Mouse (Mus musculus): ENCODE results near the gene Dnajc10. TPM values are rescaled to one million over a fixed set of nuclear protein-coding genes. Genes with fewer than 3 reads are reported as not detected.

Dnajc10 gene
- polyA plus RNA-seq, 1 experiment from 2014 or later = 64.9 TPM

GRCm38 (mm10) chr2:80307701-80308100 lies 7.6 kb upstream of the Dnajc10 start:
- no peak for ATAC-seq
- Histone ChIP-seq H3K4me3 (replicated peaks) (no peak overlapping the region), H3K9ac (no peak overlapping the region), H3K4me2 (replicated peaks) (no peak overlapping the region), H3K9me3 (no peaks in the 10 kb centered on the region), H3K4me1 (replicated peaks) (no peaks in the 10 kb centered on the region), H3K36me3 (no peaks in the 10 kb centered on the region), H3K27me3 (replicated peaks) (0 out of 2 replicates have a peak, but pooled peaks cover 2% of the 10 kb centered on the region), H3K27ac (no peak overlapping the region)
- 95% methylated on average over 3 of the region's 3 CpGs for WGBS

- Histone ChIP-seq H3K9me3 (no peaks in the 10 kb centered on the region), H3K27ac (no peak overlapping the region), H3K4me1 (replicated peaks) (no peaks in the 10 kb centered on the region), H3K36me3 (no peaks in the 10 kb centered on the region), H3K4me2 (replicated peaks) (no peak overlapping the region), H3K27me3 (replicated peaks) (0 out of 2 replicates have a peak, but pooled peaks cover 2% of the 10 kb centered on the region), H3K9ac (no peak overlapping the region), H3K4me3 (replicated peaks) (no peak overlapping the region)
- no peak for ATAC-seq
- WGBS = 78% methylated on average over 4 of the region's 4 CpGs
Measured at GRCm38 (mm10) chr2:80309775-80310174, 5.5 kb upstream of the Dnajc10 start.

- no peaks in the 10 kb centered on the region for H3K4me1 ChIP-seq (replicated peaks)
- WGBS = 46% methylated on average over 4 of the region's 4 CpGs
Measured at GRCm38 (mm10) chr2:80310772-80311171, 4.5 kb upstream of the Dnajc10 start.

DNA sequence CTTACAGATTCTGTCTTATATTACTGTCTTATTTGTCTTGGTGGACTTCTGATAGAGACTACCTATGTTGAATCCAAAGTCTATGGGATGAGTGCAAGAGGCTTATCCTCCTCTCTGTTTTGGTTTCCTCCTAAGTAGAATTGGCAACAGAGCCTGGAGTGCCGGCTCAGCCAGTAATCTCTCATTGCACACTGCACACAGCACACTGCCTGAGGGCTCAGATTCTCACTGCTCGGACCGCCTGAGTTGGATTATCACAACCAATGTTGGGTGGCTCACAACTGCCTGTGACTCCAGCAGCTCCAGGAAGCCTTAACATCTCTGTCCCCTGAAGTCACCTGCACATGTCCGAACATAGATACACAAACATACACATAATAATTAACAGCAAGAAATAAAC lies 3.9 kb upstream of the Dnajc10 start:
- Histone ChIP-seq H3K27ac (no peak overlapping the region), H3K4me1 (replicated peaks) (no peaks in the 10 kb centered on the region), H3K9ac (no peak overlapping the region), H3K27me3 (replicated peaks) (0 out of 2 replicates have a peak, but pooled peaks cover 2% of the 10 kb centered on the region), H3K4me2 (replicated peaks) (no peak overlapping the region), H3K4me3 (replicated peaks) (no peak overlapping the region), H3K9me3 (no peaks in the 10 kb centered on the region), H3K36me3 (no peaks in the 10 kb centered on the region)
- no peak for ATAC-seq
- WGBS = 81% methylated on average over 4 of the region's 4 CpGs

More at GRCm38 (mm10) chr2:80310772-80311171, 4.5 kb upstream of the Dnajc10 start:
- H3K9ac ChIP-seq = no peak overlapping the region
- H3K27ac ChIP-seq = no peak overlapping the region
- ATAC-seq = no peak
- H3K4me3 ChIP-seq (replicated peaks) = no peak overlapping the region
- no peaks in the 10 kb centered on the region for H3K9me3 ChIP-seq
- H3K27me3 ChIP-seq (replicated peaks) = 0 out of 2 replicates have a peak, but pooled peaks cover 2% of the 10 kb centered on the region
- H3K4me2 ChIP-seq (replicated peaks) = no peak overlapping the region
- no peaks in the 10 kb centered on the region for H3K36me3 ChIP-seq

GRCm38 (mm10) chr2:80314201-80314600 lies 1.1 kb upstream of the Dnajc10 start:
- Histone ChIP-seq H3K27me3 (replicated peaks) (0 out of 2 replicates have a peak, but pooled peaks cover 2% of the 10 kb centered on the region), H3K9me3 (no peaks in the 10 kb centered on the region), H3K36me3 (0 out of 2 replicates have a peak, but pooled peaks cover 3% of the 10 kb centered on the region), H3K9ac (no peak overlapping the region), H3K4me1 (replicated peaks) (no peaks in the 10 kb centered on the region), H3K27ac (no peak overlapping the region), H3K4me2 (replicated peaks) (no peak overlapping the region), H3K4me3 (replicated peaks) (no peak overlapping the region)
- WGBS = 45% methylated on average over 1 of the region's 1 CpGs
- ATAC-seq = no peak

DNA sequence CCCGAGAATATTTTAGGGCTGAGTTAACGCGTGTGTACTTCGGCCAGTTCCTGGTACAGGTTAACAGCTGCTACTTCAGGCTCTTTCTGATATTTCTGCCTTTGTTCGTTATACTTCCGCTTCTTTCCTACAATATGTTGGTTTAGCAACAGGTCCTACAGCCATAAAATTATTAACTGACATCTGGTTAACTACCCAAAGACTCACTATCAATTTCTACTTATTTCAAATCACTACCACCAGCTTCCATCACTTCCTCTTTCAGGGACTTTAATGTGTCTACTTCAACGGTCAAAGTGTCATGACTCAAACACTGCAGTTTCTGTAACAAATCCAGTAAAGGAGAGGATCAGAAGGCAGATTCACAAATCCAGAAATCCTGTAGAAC lies 418 bp upstream of the Dnajc10 start:
- H3K27me3 ChIP-seq (replicated peaks) = 0 out of 2 replicates have a peak, but pooled peaks cover 2% of the 10 kb centered on the region
- peak overlapping the region; percentile 96 for H3K27ac ChIP-seq
- 31% methylated on average over 7 of the region's 7 CpGs for WGBS
- peak overlapping the region; percentile 67 for H3K4me2 ChIP-seq (replicated peaks)
- H3K36me3 ChIP-seq = 0 out of 2 replicates have a peak, but pooled peaks cover 3% of the 10 kb centered on the region
- peak overlapping the region; percentile 86 for H3K9ac ChIP-seq
- H3K4me3 ChIP-seq (replicated peaks) = peak overlapping the region; percentile 92
- ATAC-seq = peak; percentile 61
- no peaks in the 10 kb centered on the region for H3K9me3 ChIP-seq
- H3K4me1 ChIP-seq (replicated peaks) = no peaks in the 10 kb centered on the region

DNA sequence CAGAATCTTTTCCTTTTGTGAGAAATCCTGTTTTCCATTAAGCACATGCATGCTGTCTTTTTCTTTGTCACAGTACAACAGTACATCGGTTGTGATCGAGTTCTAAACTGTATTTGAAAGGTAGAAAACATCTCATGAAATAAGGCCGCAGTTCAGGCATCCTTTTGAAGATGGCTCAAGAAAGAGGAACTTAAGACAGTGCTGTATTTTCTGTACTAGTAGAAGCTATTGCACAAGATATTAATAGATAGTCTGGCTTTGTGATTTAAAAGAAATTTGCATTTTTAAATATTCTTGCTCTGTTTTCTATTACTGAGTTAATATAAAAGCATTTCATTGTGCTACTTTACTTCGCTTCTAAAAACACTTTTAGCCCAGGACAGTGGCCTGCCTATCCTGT lies 7.6 kb downstream of the Dnajc10 start:
- no peak for ATAC-seq
- peaks cover 14% of the 10 kb centered on the region for H3K36me3 ChIP-seq

GRCm38 (mm10) chr2:80325779-80326178 lies 10.5 kb downstream of the Dnajc10 start:
- Histone ChIP-seq H3K4me1 (replicated peaks) (no peaks in the 10 kb centered on the region), H3K9me3 (no peaks in the 10 kb centered on the region), H3K27ac (no peak overlapping the region), H3K9ac (no peak overlapping the region), H3K36me3 (peaks cover 19% of the 10 kb centered on the region), H3K4me2 (replicated peaks) (no peak overlapping the region), H3K4me3 (replicated peaks) (no peak overlapping the region), H3K27me3 (replicated peaks) (no peaks in the 10 kb centered on the region)
- 92% methylated on average over 2 of the region's 2 CpGs for WGBS
- no peak for ATAC-seq

More for the DNA sequence above, 7.6 kb downstream of the Dnajc10 start:
- no peak overlapping the region for H3K9ac ChIP-seq
- H3K27ac ChIP-seq = no peak overlapping the region
- H3K27me3 ChIP-seq (replicated peaks) = no peaks in the 10 kb centered on the region
- WGBS = 93% methylated on average over 4 of the region's 4 CpGs
- H3K4me2 ChIP-seq (replicated peaks) = no peak overlapping the region
- H3K4me1 ChIP-seq (replicated peaks) = no peaks in the 10 kb centered on the region
- H3K9me3 ChIP-seq = no peaks in the 10 kb centered on the region
- H3K4me3 ChIP-seq (replicated peaks) = no peak overlapping the region

DNA sequence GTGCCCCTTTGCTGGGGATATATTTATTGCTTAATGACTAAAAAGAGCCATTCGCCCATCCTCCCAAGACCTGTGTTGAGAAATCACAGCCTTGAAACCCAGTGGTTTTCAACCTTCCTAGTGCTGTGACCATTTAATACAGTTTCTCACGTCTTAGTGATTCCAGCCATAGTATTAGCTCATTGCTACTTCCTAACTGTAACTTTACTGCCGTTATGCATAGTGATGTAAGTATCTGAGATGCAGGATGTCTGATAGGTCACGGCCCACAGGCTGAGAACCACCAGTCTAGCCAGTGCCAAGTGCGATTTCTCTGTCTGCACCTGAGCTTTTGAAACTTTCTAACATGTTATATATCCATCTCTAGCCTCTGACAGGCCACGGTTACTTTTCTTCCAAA lies 12.0 kb downstream of the Dnajc10 start:
- peaks cover 19% of the 10 kb centered on the region for H3K36me3 ChIP-seq
- no peak overlapping the region for H3K9ac ChIP-seq
- H3K4me3 ChIP-seq (replicated peaks) = no peak overlapping the region
- H3K9me3 ChIP-seq = no peaks in the 10 kb centered on the region
- ATAC-seq = no peak
- H3K4me1 ChIP-seq (replicated peaks) = no peaks in the 10 kb centered on the region
- H3K4me2 ChIP-seq (replicated peaks) = no peak overlapping the region
- no peak overlapping the region for H3K27ac ChIP-seq
- H3K27me3 ChIP-seq (replicated peaks) = no peaks in the 10 kb centered on the region
- 89% methylated on average over 6 of the region's 6 CpGs for WGBS

GRCm38 (mm10) chr2:80328961-80329653 lies 13.8 kb downstream of the Dnajc10 start:
- H3K9ac ChIP-seq = no peak overlapping the region
- no peak overlapping the region for H3K4me2 ChIP-seq (replicated peaks)
- H3K4me3 ChIP-seq (replicated peaks) = no peak overlapping the region
- ATAC-seq = no peak
- no peaks in the 10 kb centered on the region for H3K27me3 ChIP-seq (replicated peaks)
- H3K36me3 ChIP-seq = peaks cover 20% of the 10 kb centered on the region
- H3K4me1 ChIP-seq (replicated peaks) = no peaks in the 10 kb centered on the region
- WGBS = 93% methylated on average over 7 of the region's 7 CpGs
- no peaks in the 10 kb centered on the region for H3K9me3 ChIP-seq
- no peak overlapping the region for H3K27ac ChIP-seq

DNA sequence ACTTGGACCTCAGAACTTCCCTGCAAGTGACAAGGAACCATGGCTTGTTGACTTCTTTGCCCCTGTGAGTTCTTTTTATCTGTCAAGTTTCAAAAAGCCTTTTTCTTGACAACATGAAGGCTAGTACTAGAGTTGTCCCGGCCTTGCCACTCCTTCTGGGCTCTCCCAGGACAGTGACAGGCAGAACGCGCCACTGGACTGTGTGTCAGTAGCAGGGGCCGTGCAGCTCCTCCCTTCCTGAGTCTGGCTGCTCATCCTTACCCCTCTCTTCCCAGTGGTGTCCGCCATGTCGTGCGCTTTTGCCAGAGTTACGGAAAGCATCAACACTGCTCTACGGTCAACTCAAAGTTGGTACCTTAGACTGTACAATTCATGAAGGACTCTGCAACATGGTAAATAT lies 25.3 kb downstream of the Dnajc10 start:
- Histone ChIP-seq H3K27ac (no peak overlapping the region), H3K9me3 (no peaks in the 10 kb centered on the region), H3K4me2 (replicated peaks) (no peak overlapping the region), H3K4me1 (replicated peaks) (no peaks in the 10 kb centered on the region), H3K27me3 (replicated peaks) (no peaks in the 10 kb centered on the region), H3K4me3 (replicated peaks) (no peak overlapping the region), H3K9ac (no peak overlapping the region), H3K36me3 (peaks cover 25% of the 10 kb centered on the region)
- no peak for ATAC-seq
- 96% methylated on average over 9 of the region's 9 CpGs for WGBS

DNA sequence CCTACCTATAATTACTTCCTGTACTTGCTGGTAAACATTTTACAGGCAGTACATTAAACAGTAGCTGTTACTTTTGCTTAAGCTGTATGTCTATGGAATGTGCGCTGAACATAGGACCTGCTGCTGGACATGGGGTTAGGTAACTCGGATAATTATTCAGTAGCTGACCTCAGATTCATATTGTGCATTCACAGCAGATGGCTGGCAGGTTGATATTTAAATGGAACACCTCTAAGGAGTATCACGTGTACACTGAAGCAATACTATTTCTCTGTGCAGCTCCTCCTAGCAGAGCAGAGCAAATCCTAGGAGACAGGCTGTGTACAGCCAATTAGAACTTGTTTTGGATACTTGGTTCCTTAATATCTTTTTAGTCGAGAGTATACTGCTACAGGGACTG lies 39.3 kb downstream of the Dnajc10 start:
- ATAC-seq = no peak
- WGBS = 81% methylated on average over 4 of the region's 4 CpGs

DNA sequence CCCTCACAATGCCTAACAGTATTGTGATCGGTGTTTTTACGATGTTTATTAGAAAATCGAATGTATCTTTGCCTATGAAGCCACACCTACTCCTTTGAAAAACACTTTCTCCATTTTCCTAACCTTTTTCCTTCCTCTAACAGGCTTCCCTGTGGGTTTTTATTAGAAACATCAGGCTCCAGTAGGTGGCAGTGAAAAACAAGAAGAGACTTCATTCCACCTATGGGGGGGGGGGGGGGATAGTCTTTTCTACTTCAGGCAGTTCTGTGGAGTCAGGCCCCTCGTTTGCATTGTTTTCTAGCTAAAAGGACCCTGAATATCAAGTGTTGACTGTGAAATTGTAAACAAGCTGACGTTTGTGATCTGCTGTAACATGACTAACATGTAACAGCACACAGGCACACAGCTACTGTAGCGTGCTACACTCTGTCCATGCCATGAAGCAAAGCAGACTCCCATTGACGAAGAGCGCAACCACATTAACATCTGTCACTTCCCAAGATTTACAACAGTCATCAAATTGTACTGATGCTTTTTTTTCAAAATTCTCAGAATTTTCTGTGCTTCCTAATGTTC lies 41.5 kb downstream of the Dnajc10 start:
- Histone ChIP-seq H3K4me1 (replicated peaks) (no peaks in the 10 kb centered on the region), H3K36me3 (peaks cover 9% of the 10 kb centered on the region), H3K4me2 (replicated peaks) (no peak overlapping the region), H3K27ac (no peak overlapping the region), H3K4me3 (replicated peaks) (no peak overlapping the region), H3K27me3 (replicated peaks) (no peaks in the 10 kb centered on the region), H3K9ac (no peak overlapping the region), H3K9me3 (no peaks in the 10 kb centered on the region)
- WGBS = 41% methylated on average over 8 of the region's 8 CpGs
- ATAC-seq = peak; percentile 47; the same call in 1 of the 2 replicates

More for the DNA sequence above, 39.3 kb downstream of the Dnajc10 start:
- Histone ChIP-seq H3K9me3 (no peaks in the 10 kb centered on the region), H3K4me3 (replicated peaks) (no peak overlapping the region), H3K4me2 (replicated peaks) (no peak overlapping the region), H3K27ac (no peak overlapping the region), H3K9ac (no peak overlapping the region), H3K27me3 (replicated peaks) (no peaks in the 10 kb centered on the region), H3K36me3 (peaks cover 9% of the 10 kb centered on the region), H3K4me1 (replicated peaks) (no peaks in the 10 kb centered on the region)

Data from intestine, embryonic 15.5 days (tissue).